Mouse (Mus musculus) liver, embryonic 15.5 days (tissue): ENCODE data around the gene Chchd3. TPM values are rescaled to one million over a fixed set of nuclear protein-coding genes. Genes with fewer than 3 reads are reported as not detected.

ENCODE experiments used
- ATAC-seq: fragments of 200-750 bp; cut with Nextera tagmentation; 2 replicates; pipeline ENCODE4 v1.8.0; 2017; ENCODE audit warnings: moderate number of reproducible peaks, mild to moderate bottlenecking, moderate library complexity; ENCODE audit not compliant: insufficient read depth
- H3K27ac ChIP-seq: fragments of 300-500 bp; sonication (generic); replicated peaks from 2 replicates; pipeline ENCODE4 v1.5.1; 2015; ENCODE audit warnings: mild to moderate bottlenecking, inconsistent platforms
- H3K27me3 ChIP-seq: fragments of 300-500 bp; sonication (generic); 2 replicates; pipeline ENCODE4 v1.6.1; 2015; ENCODE audit warnings: mild to moderate bottlenecking, inconsistent platforms
- H3K36me3 ChIP-seq: fragments of 300-500 bp; sonication (generic); replicated peaks from 2 replicates; pipeline ENCODE4 v1.6.1; 2015; ENCODE audit warnings: moderate library complexity, mild to moderate bottlenecking, inconsistent platforms
- H3K4me1 ChIP-seq: fragments of 300-500 bp; sonication (generic); replicated peaks from 2 replicates; pipeline ENCODE4 v1.6.1; 2015; ENCODE audit warnings: inconsistent platforms
- H3K4me2 ChIP-seq: fragments of 300-500 bp; sonication (generic); 2 replicates; pipeline ENCODE4 v1.6.1; 2015; ENCODE audit warnings: moderate library complexity, mild to moderate bottlenecking, inconsistent platforms
- H3K4me3 ChIP-seq: fragments of 300-500 bp; sonication (generic); replicated peaks from 2 replicates; pipeline ENCODE4 v1.5.1; 2015; ENCODE audit warnings: mild to moderate bottlenecking, inconsistent platforms
- H3K9ac ChIP-seq: fragments of 300-500 bp; sonication (generic); 2 replicates; pipeline ENCODE4 v1.6.1; 2015; ENCODE audit warnings: moderate library complexity, mild to moderate bottlenecking, inconsistent platforms
- H3K9me3 ChIP-seq: fragments of 300-500 bp; sonication (generic); replicated peaks from 2 replicates; pipeline ENCODE4 v1.6.1; 2016; ENCODE audit warnings: inconsistent platforms
- WGBS: fragments of 180-500 bp; shearing (Covaris S2); methylation state at CpG from one replicate; pipeline ENCODE4 v1.1.7; 2015; ENCODE audit warnings: mixed read lengths; ENCODE audit not compliant: insufficient replicate concordance; 5-methylcytosine and 5-hydroxymethylcytosine counted together
- polyA plus RNA-seq: library from polyadenylated mRNA; unstranded; fragments of >200 nt; fragmentation: Nextera tagmentation; extraction: Ambion mirVana; gene quantifications from 2 replicates; pipeline ENCODE4 v1.2.1, GENCODE M21; 2015

Chchd3 gene
- polyA plus RNA-seq, 1 experiment from 2014 or later = 66.9 TPM

DNA sequence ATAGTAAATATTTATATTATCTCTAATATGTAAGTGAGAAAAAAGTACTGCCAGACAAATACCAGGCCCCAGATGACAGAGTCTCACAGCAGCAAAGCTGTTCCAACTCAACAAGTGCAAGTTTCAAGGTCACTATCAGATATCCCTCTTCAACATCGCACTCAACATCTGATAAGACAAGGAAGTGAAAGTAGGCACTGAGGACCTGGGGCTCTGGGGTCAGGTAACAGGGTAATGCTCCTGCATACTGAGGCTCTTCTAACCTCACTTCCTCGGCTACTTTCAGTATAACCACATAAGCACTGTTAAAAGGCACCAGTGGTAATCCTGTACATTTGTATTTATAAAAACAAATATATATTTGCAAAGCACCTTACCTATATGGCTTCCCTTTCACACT, 8.4 kb downstream of the Chchd3 start:
- no peak for ATAC-seq
- Histone ChIP-seq H3K27ac (no peak overlapping the region), H3K4me3 (no peak overlapping the region), H3K4me2 (no peak overlapping the region), H3K27me3 (no peaks in the 10 kb centered on the region), H3K9ac (no peak overlapping the region), H3K9me3 (no peaks in the 10 kb centered on the region), H3K4me1 (peaks cover 43% of the 10 kb centered on the region), H3K36me3 (peaks cover 33% of the 10 kb centered on the region)
- 46% methylated on average over 2 of the region's 2 CpGs for WGBS

- Histone ChIP-seq H3K4me1 (peaks cover 25% of the 10 kb centered on the region), H3K9ac (no peak overlapping the region), H3K9me3 (no peaks in the 10 kb centered on the region), H3K36me3 (peaks cover 35% of the 10 kb centered on the region), H3K27ac (no peak overlapping the region), H3K4me3 (no peak overlapping the region), H3K27me3 (no peaks in the 10 kb centered on the region), H3K4me2 (no peak overlapping the region)
- ATAC-seq = no peak
- WGBS = 79% methylated on average over 6 of the region's 6 CpGs
These were observed 10.2 kb downstream of the Chchd3 start for GRCm38 (mm10) chr6:33049705-33050420.

DNA sequence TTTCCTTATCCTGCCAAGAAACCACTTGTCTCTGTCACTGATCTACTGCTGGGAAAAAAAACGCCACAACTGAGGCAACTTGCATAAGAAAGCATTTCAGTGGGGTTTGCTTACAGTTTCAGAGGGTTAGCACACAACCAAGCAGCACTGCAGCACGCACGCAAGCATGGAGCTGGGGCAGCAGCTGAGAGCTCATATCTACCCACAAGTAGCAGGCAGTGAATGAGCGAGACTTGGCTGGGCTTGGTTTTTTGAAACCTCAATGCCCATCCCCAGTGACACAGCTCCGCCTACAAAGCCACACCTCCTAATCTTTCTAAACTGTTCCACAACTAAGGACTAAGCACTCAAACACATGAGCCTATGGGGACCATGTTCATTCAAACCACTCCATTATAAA, 16.6 kb downstream of the Chchd3 start:
- 77% methylated on average over 5 of the region's 5 CpGs for WGBS
- Histone ChIP-seq H3K27me3 (no peaks in the 10 kb centered on the region), H3K27ac (no peak overlapping the region), H3K4me2 (no peak overlapping the region), H3K36me3 (peaks cover 47% of the 10 kb centered on the region), H3K9ac (no peak overlapping the region), H3K9me3 (no peaks in the 10 kb centered on the region), H3K4me3 (no peak overlapping the region), H3K4me1 (peaks cover 9% of the 10 kb centered on the region; the same call in 1 of the 2 replicates)
- ATAC-seq = no peak

- no peak for ATAC-seq
- peaks cover 41% of the 10 kb centered on the region for H3K36me3 ChIP-seq
- H3K4me3 ChIP-seq = no peak overlapping the region
- H3K4me1 ChIP-seq = peaks cover 9% of the 10 kb centered on the region; the same call in 1 of the 2 replicates
- H3K27ac ChIP-seq = no peak overlapping the region
- no peaks in the 10 kb centered on the region for H3K27me3 ChIP-seq
- H3K9me3 ChIP-seq = no peaks in the 10 kb centered on the region
- H3K9ac ChIP-seq = no peak overlapping the region
- H3K4me2 ChIP-seq = no peak overlapping the region
- WGBS = 76% methylated on average over 1 of the region's 1 CpGs
These were observed 17.2 kb downstream of the Chchd3 start for GRCm38 (mm10) chr6:33042880-33043279.

DNA sequence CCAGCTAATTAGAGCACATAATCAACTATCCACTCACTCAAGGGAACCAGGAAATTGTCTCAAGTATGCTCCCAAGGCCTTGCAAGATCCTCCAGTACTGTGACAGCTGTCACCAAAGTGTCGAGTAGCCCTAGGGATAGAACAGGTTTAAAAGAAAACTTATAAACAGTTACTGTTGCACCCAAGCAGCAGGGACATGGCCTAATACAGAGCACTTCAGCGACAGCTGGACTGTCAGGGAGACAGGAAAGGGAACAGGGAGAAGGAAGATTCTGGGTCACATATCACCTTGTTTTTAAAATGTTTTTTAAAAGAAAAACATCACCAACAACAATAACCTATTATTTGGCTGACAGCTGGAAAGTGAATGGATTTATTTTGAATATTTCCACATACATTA, 18.1 kb downstream of the Chchd3 start:
- Histone ChIP-seq H3K9ac (no peak overlapping the region), H3K4me3 (no peak overlapping the region), H3K36me3 (peaks cover 45% of the 10 kb centered on the region), H3K27ac (no peak overlapping the region), H3K4me1 (peaks cover 9% of the 10 kb centered on the region; the same call in 1 of the 2 replicates), H3K9me3 (no peaks in the 10 kb centered on the region), H3K4me2 (no peak overlapping the region), H3K27me3 (no peaks in the 10 kb centered on the region)
- 73% methylated on average over 2 of the region's 2 CpGs for WGBS
- no peak for ATAC-seq

DNA sequence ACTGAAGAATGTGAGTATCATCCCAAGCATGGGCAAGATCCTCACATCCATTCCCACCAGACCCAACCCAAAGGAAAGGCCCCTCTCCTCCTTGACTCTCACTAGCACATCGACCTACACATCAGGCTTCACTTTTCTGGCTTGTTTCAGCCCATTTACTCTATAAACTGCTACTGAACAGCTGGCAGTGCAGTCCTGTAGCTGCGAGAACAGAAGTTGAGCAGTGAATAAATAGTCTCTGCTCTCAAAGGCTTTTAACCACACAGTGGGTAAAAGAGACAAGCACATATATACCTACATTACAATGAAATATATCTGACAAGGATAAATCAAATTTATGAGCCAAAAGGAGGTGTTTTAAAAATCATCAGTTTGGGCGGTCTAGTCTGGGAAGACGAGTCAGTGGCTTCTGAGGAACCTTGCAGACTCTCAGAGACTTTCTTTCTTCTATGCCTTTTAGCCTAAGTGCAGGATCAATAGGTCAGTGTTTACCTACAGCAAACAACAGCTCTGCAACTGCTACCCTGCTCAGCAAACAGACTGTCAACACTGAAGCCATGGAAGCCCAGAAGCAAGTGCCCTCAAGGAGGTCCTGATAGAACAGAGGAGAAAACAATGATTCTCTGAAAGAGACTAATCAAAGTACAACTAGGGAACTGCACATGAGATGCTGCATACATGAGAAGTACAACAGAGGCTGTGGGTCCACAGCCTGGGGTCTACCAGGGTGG, 19.5 kb downstream of the Chchd3 start:
- Histone ChIP-seq H3K4me2 (no peak overlapping the region), H3K9ac (no peak overlapping the region), H3K9me3 (no peaks in the 10 kb centered on the region), H3K27ac (no peak overlapping the region; the same call in 1 of the 2 replicates), H3K27me3 (no peaks in the 10 kb centered on the region), H3K4me3 (no peak overlapping the region), H3K36me3 (peaks cover 40% of the 10 kb centered on the region), H3K4me1 (peaks cover 9% of the 10 kb centered on the region; the same call in 1 of the 2 replicates)
- no peak for ATAC-seq
- 69% methylated on average over 4 of the region's 4 CpGs for WGBS

DNA sequence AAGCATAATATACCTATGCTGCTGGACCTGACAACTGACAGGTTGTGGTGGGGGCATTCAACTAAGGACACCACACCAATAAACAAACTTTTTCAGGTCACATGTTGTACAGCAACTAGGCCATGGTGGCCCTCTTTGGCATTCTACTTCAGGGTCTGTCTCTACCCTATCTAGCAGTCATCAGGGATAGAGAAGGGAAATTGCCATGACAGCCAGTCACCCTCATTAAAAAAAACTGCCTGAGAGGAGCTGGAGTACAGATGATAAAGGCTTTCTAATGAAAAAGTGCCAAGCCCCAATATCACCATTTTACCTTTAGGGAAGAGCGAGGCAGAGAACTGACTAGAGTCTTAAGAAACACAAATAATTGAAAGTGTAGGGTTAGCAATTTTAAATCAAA, 27.5 kb downstream of the Chchd3 start:
- H3K9ac ChIP-seq = no peak overlapping the region
- H3K4me2 ChIP-seq = no peak overlapping the region
- 92% methylated on average over 1 of the region's 1 CpGs for WGBS
- H3K36me3 ChIP-seq = peaks cover 11% of the 10 kb centered on the region
- no peak overlapping the region for H3K27ac ChIP-seq
- H3K4me3 ChIP-seq = no peak overlapping the region
- no peaks in the 10 kb centered on the region for H3K27me3 ChIP-seq
- no peak for ATAC-seq
- H3K4me1 ChIP-seq = no peaks in the 10 kb centered on the region
- H3K9me3 ChIP-seq = no peaks in the 10 kb centered on the region

- Histone ChIP-seq H3K4me1 (no peaks in the 10 kb centered on the region), H3K4me2 (no peak overlapping the region), H3K36me3 (peaks cover 5% of the 10 kb centered on the region), H3K9me3 (no peaks in the 10 kb centered on the region), H3K27ac (no peak overlapping the region), H3K4me3 (no peak overlapping the region), H3K9ac (no peak overlapping the region), H3K27me3 (no peaks in the 10 kb centered on the region)
- WGBS = 58% methylated on average over 2 of the region's 2 CpGs
- ATAC-seq = no peak
These were observed 28.4 kb downstream of the Chchd3 start for GRCm38 (mm10) chr6:33031631-33032030.

- Histone ChIP-seq H3K4me2 (no peak overlapping the region), H3K4me1 (no peaks in the 10 kb centered on the region), H3K27ac (no peak overlapping the region), H3K4me3 (no peak overlapping the region), H3K27me3 (no peaks in the 10 kb centered on the region), H3K9me3 (no peaks in the 10 kb centered on the region), H3K36me3 (0 out of 2 replicates have a peak, but pooled peaks cover 5% of the 10 kb centered on the region), H3K9ac (no peak overlapping the region)
- no peak for ATAC-seq
- 82% methylated on average over 6 of the region's 6 CpGs for WGBS
These were observed 31.8 kb downstream of the Chchd3 start for GRCm38 (mm10) chr6:33028296-33028695.

- no peaks in the 10 kb centered on the region for H3K27me3 ChIP-seq
- no peaks in the 10 kb centered on the region for H3K4me1 ChIP-seq
- no peak overlapping the region for H3K4me2 ChIP-seq
- H3K9ac ChIP-seq = no peak overlapping the region
- WGBS = 88% methylated on average over 2 of the region's 2 CpGs
- H3K36me3 ChIP-seq = 0 out of 2 replicates have a peak, but pooled peaks cover 5% of the 10 kb centered on the region
- H3K9me3 ChIP-seq = no peaks in the 10 kb centered on the region
- no peak for ATAC-seq
- no peak overlapping the region for H3K27ac ChIP-seq
- H3K4me3 ChIP-seq = no peak overlapping the region
These were observed 35.0 kb downstream of the Chchd3 start for GRCm38 (mm10) chr6:33025041-33025440.

DNA sequence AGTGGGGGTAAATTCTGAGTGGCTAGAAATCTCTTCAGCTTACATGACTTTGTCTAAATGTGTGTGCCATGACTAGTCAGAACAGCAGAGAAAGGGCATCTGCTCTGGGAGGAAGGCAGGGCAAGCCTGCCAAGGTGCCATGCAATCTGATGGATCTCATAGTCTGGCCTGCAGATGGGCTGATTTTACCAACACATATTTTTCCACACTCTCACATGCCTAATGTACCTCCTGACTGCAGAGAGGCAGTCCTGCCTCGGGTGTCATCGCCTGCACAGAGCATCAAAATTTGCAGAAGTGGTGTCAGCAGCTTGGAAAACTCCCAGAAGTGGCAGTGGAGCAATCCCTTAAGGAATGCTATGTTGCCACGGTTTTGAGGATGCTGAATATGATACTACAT, 55.5 kb downstream of the Chchd3 start:
- Histone ChIP-seq H3K4me3 (no peak overlapping the region), H3K27ac (no peak overlapping the region), H3K4me2 (no peak overlapping the region), H3K27me3 (no peaks in the 10 kb centered on the region), H3K9me3 (no peaks in the 10 kb centered on the region), H3K4me1 (no peaks in the 10 kb centered on the region), H3K9ac (no peak overlapping the region), H3K36me3 (peaks cover 10% of the 10 kb centered on the region; the same call in 1 of the 2 replicates)
- 67% methylated on average over 3 of the region's 3 CpGs for WGBS
- no peak for ATAC-seq
